Mouse (Mus musculus): Measurements from ENCODE around the gene Ifitm2. TPM values are rescaled to one million over a fixed set of nuclear protein-coding genes. Genes with fewer than 3 reads are reported as not detected.
A peak's percentile ranks its signal among the peaks of the same experiment; 100 is the strongest.
"Not testable (repeated sequence)": the region's sequence is repeated elsewhere in the genome, so short reads cannot be mapped to it uniquely, and the experiment has no call there.

The Ifitm2 gene
- polyA plus RNA-seq, 1 experiment, result 39.0 TPM

- H3K27ac ChIP-seq (ENCODE audit: control insufficient read depth, insufficient read depth, low read depth, low read length), result no peak overlapping the region
- peaks cover 6% of the 10 kb centered on the region for H3K4me1 ChIP-seq (ENCODE audit: control insufficient read depth, insufficient read depth, low read length)
- no peaks in the 10 kb centered on the region for H3K36me3 ChIP-seq (ENCODE audit: control insufficient read depth, insufficient read depth, low read length)
- H3K27me3 ChIP-seq (ENCODE audit: control insufficient read depth, insufficient read depth, low read length), result no peaks in the 10 kb centered on the region
- no peak overlapping the region for H3K4me3 ChIP-seq (ENCODE audit: control insufficient read depth, low read depth, low read length)
- no peak for TF ChIP-seq POLR2A (IDR thresholded peaks at IDR 0.05; ENCODE audit: control insufficient read depth, low read depth, low read length)
- no peak for TF ChIP-seq CTCF (IDR thresholded peaks at IDR 0.05; ENCODE audit: control insufficient read depth, insufficient read depth, insufficient replicate concordance, low read depth, low read length)
Observed at GRCm38 (mm10) chr7:140990622-140991021, 34.8 kb upstream of the Ifitm2 start.

- Histone ChIP-seq H3K27ac (ENCODE audit: control insufficient read depth, insufficient read depth, low read depth, low read length) (no peak overlapping the region), H3K4me1 (ENCODE audit: control insufficient read depth, insufficient read depth, low read length) (peaks cover 6% of the 10 kb centered on the region), H3K27me3 (ENCODE audit: control insufficient read depth, insufficient read depth, low read length) (no peaks in the 10 kb centered on the region), H3K36me3 (ENCODE audit: control insufficient read depth, insufficient read depth, low read length) (no peaks in the 10 kb centered on the region), H3K4me3 (ENCODE audit: control insufficient read depth, low read depth, low read length) (peak overlapping the region; percentile 44)
- no peak for TF ChIP-seq CTCF (IDR thresholded peaks at IDR 0.05; ENCODE audit: control insufficient read depth, insufficient read depth, insufficient replicate concordance, low read depth, low read length)
- TF ChIP-seq POLR2A (IDR thresholded peaks at IDR 0.05; ENCODE audit: control insufficient read depth, low read depth, low read length), result no peak
Observed at GRCm38 (mm10) chr7:140990185-140990584, 34.4 kb upstream of the Ifitm2 start.

- H3K4me3 ChIP-seq (ENCODE audit: control insufficient read depth, low read depth, low read length), result no peak overlapping the region
- no peak overlapping the region for H3K27ac ChIP-seq (ENCODE audit: control insufficient read depth, insufficient read depth, low read depth, low read length)
- peaks cover 6% of the 10 kb centered on the region for H3K4me1 ChIP-seq (ENCODE audit: control insufficient read depth, insufficient read depth, low read length)
- H3K27me3 ChIP-seq (ENCODE audit: control insufficient read depth, insufficient read depth, low read length), result no peaks in the 10 kb centered on the region
- no peak for TF ChIP-seq CTCF (IDR thresholded peaks at IDR 0.05; ENCODE audit: control insufficient read depth, insufficient read depth, insufficient replicate concordance, low read depth, low read length)
- TF ChIP-seq POLR2A (IDR thresholded peaks at IDR 0.05; ENCODE audit: control insufficient read depth, low read depth, low read length), result no peak
- H3K36me3 ChIP-seq (ENCODE audit: control insufficient read depth, insufficient read depth, low read length), result no peaks in the 10 kb centered on the region
Observed at GRCm38 (mm10) chr7:140989022-140989421, 33.2 kb upstream of the Ifitm2 start.

- H3K4me1 ChIP-seq (ENCODE audit: control insufficient read depth, insufficient read depth, low read length), result peaks cover 6% of the 10 kb centered on the region
- H3K27me3 ChIP-seq (ENCODE audit: control insufficient read depth, insufficient read depth, low read length), result no peaks in the 10 kb centered on the region
- no peak overlapping the region for H3K27ac ChIP-seq (ENCODE audit: control insufficient read depth, insufficient read depth, low read depth, low read length)
- no peaks in the 10 kb centered on the region for H3K36me3 ChIP-seq (ENCODE audit: control insufficient read depth, insufficient read depth, low read length)
- TF ChIP-seq CTCF (IDR thresholded peaks at IDR 0.05; ENCODE audit: control insufficient read depth, insufficient read depth, insufficient replicate concordance, low read depth, low read length) (no peak), POLR2A (IDR thresholded peaks at IDR 0.05; ENCODE audit: control insufficient read depth, low read depth, low read length) (no peak)
- no peak overlapping the region for H3K4me3 ChIP-seq (ENCODE audit: control insufficient read depth, low read depth, low read length)
Observed at GRCm38 (mm10) chr7:140987182-140988138, 31.7 kb upstream of the Ifitm2 start.

GRCm38 (mm10) chr7:140982971-140983370 is 27.2 kb upstream of the Ifitm2 start:
- no peak overlapping the region for H3K27ac ChIP-seq (ENCODE audit: control insufficient read depth, insufficient read depth, low read depth, low read length)

GRCm38 (mm10) chr7:140981704-140982103 is 25.9 kb upstream of the Ifitm2 start:
- Histone ChIP-seq H3K4me3 (ENCODE audit: control insufficient read depth, low read depth, low read length) (no peak overlapping the region), H3K27me3 (ENCODE audit: control insufficient read depth, insufficient read depth, low read length) (no peaks in the 10 kb centered on the region), H3K36me3 (ENCODE audit: control insufficient read depth, insufficient read depth, low read length) (no peaks in the 10 kb centered on the region), H3K4me1 (ENCODE audit: control insufficient read depth, insufficient read depth, low read length) (no peaks in the 10 kb centered on the region), H3K27ac (ENCODE audit: control insufficient read depth, insufficient read depth, low read depth, low read length) (no peak overlapping the region)
- TF ChIP-seq CTCF (IDR thresholded peaks at IDR 0.05; ENCODE audit: control insufficient read depth, insufficient read depth, insufficient replicate concordance, low read depth, low read length) (no peak), POLR2A (IDR thresholded peaks at IDR 0.05; ENCODE audit: control insufficient read depth, low read depth, low read length) (no peak)

More at GRCm38 (mm10) chr7:140982971-140983370, 27.2 kb upstream of the Ifitm2 start:
- Histone ChIP-seq H3K4me1 (ENCODE audit: control insufficient read depth, insufficient read depth, low read length) (no peaks in the 10 kb centered on the region), H3K36me3 (ENCODE audit: control insufficient read depth, insufficient read depth, low read length) (no peaks in the 10 kb centered on the region), H3K4me3 (ENCODE audit: control insufficient read depth, low read depth, low read length) (no peak overlapping the region), H3K27me3 (ENCODE audit: control insufficient read depth, insufficient read depth, low read length) (no peaks in the 10 kb centered on the region)
- TF ChIP-seq POLR2A (IDR thresholded peaks at IDR 0.05; ENCODE audit: control insufficient read depth, low read depth, low read length) (no peak), CTCF (IDR thresholded peaks at IDR 0.05; ENCODE audit: control insufficient read depth, insufficient read depth, insufficient replicate concordance, low read depth, low read length) (no peak)

GRCm38 (mm10) chr7:140976720-140977119 is 20.9 kb upstream of the Ifitm2 start:
- H3K27ac ChIP-seq (ENCODE audit: control insufficient read depth, insufficient read depth, low read depth, low read length); H3K27me3 ChIP-seq (ENCODE audit: control insufficient read depth, insufficient read depth, low read length); H3K4me1 ChIP-seq (ENCODE audit: control insufficient read depth, insufficient read depth, low read length); H3K36me3 ChIP-seq (ENCODE audit: control insufficient read depth, insufficient read depth, low read length); H3K4me3 ChIP-seq (ENCODE audit: control insufficient read depth, low read depth, low read length): not testable (repeated sequence)
